Mouse (Mus musculus): Measurements from ENCODE around the gene Cdhr1.
A peak's percentile ranks its signal among the peaks of the same experiment; 100 is the strongest.

The Cdhr1 gene

GRCm38 (mm10) chr14:37068516-37068915 is 29.6 kb downstream of the Cdhr1 start:
- peak; percentile 59 for DNase-seq (ENCODE audit: low read depth, low spot score)

- no peak for DNase-seq (ENCODE audit: low read depth, low spot score)
Observed at GRCm38 (mm10) chr14:37067629-37068028, 30.5 kb downstream of the Cdhr1 start, which contains the start of gene Lrit2. Gene Lrit2 (plus strand): TSS chr14:37067929.

GRCm38 (mm10) chr14:37066636-37067035 is 31.5 kb downstream of the Cdhr1 start:
- DNase-seq (ENCODE audit: low read depth, low spot score), result no peak

GRCm38 (mm10) chr14:37064849-37065248 is 33.3 kb downstream of the Cdhr1 start:
- no peak for DNase-seq (ENCODE audit: low read depth, low spot score)

- DNase-seq (ENCODE audit: low read depth, low spot score), result no peak
Observed at GRCm38 (mm10) chr14:37048914-37049410, 49.2 kb downstream of the Cdhr1 start, which contains the start of gene Rgr. Gene Rgr (minus strand): TSS chr14:37048964.

GRCm38 (mm10) chr14:37034432-37034831 is 63.7 kb downstream of the Cdhr1 start:
- DNase-seq (ENCODE audit: low read depth, low spot score), result no peak

- peak; percentile 47 for DNase-seq (ENCODE audit: low read depth, low spot score)
Observed at GRCm38 (mm10) chr14:37033241-37033640, 64.9 kb downstream of the Cdhr1 start.

- no peak for DNase-seq (ENCODE audit: low read depth, low spot score)
Observed at GRCm38 (mm10) chr14:37032481-37033104, 65.6 kb downstream of the Cdhr1 start.

- no peak for DNase-seq (ENCODE audit: low read depth, low spot score)
Observed at GRCm38 (mm10) chr14:37028555-37028954, 69.6 kb downstream of the Cdhr1 start.

- no peak for DNase-seq (ENCODE audit: low read depth, low spot score)
Observed at GRCm38 (mm10) chr14:37027951-37028350, 70.2 kb downstream of the Cdhr1 start.
